Mouse (Mus musculus) ES-CJ7 (cell line): ENCODE measurements around the gene Gli3.

Experiments
- DNase-seq: peaks from one replicate; pipeline ENCODE4 v3.0.0; 2011; ENCODE audit warnings: low read depth, low spot score

The Gli3 gene

GRCm38 (mm10) chr13:15488065-15488464 is 25.0 kb downstream of the Gli3 start:
- no peak for DNase-seq

GRCm38 (mm10) chr13:15495820-15496219 is 32.8 kb downstream of the Gli3 start:
- DNase-seq, result no peak

- DNase-seq, result no peak
Observed at GRCm38 (mm10) chr13:15498338-15498737, 35.3 kb downstream of the Gli3 start.

- DNase-seq, result no peak
Observed at GRCm38 (mm10) chr13:15510925-15511324, 47.9 kb downstream of the Gli3 start.

- DNase-seq, result peak; percentile 8
Observed at GRCm38 (mm10) chr13:15513114-15513513, 50.1 kb downstream of the Gli3 start.

GRCm38 (mm10) chr13:15514082-15514481 is 51.0 kb downstream of the Gli3 start:
- no peak for DNase-seq

- no peak for DNase-seq
Observed at GRCm38 (mm10) chr13:15517048-15517760, 54.2 kb downstream of the Gli3 start.

GRCm38 (mm10) chr13:15520353-15520752 is 57.3 kb downstream of the Gli3 start:
- no peak for DNase-seq

- DNase-seq, result no peak
Observed at GRCm38 (mm10) chr13:15522153-15522552, 59.1 kb downstream of the Gli3 start.

GRCm38 (mm10) chr13:15524208-15524607 is 61.2 kb downstream of the Gli3 start:
- no peak for DNase-seq

GRCm38 (mm10) chr13:15526691-15527090 is 63.7 kb downstream of the Gli3 start:
- no peak for DNase-seq

- no peak for DNase-seq
Observed at GRCm38 (mm10) chr13:15531568-15531967, 68.5 kb downstream of the Gli3 start.

- no peak for DNase-seq
Observed at GRCm38 (mm10) chr13:15537206-15537605, 74.2 kb downstream of the Gli3 start.

GRCm38 (mm10) chr13:15537611-15538010 is 74.6 kb downstream of the Gli3 start:
- no peak for DNase-seq

- DNase-seq, result no peak
Observed at GRCm38 (mm10) chr13:15538389-15538788, 75.4 kb downstream of the Gli3 start.

- peak; percentile 12 for DNase-seq
Observed at GRCm38 (mm10) chr13:15542053-15542452, 79.0 kb downstream of the Gli3 start.

- no peak for DNase-seq
Observed at GRCm38 (mm10) chr13:15543169-15543887, 80.3 kb downstream of the Gli3 start.

GRCm38 (mm10) chr13:15543888-15544640 is 81.0 kb downstream of the Gli3 start:
- DNase-seq, result no peak

- DNase-seq, result no peak
Observed at GRCm38 (mm10) chr13:15545346-15545896, 82.4 kb downstream of the Gli3 start.

- no peak for DNase-seq
Observed at GRCm38 (mm10) chr13:15546258-15546657, 83.2 kb downstream of the Gli3 start.

- no peak for DNase-seq
Observed at GRCm38 (mm10) chr13:15549466-15549865, 86.4 kb downstream of the Gli3 start.

GRCm38 (mm10) chr13:15550027-15550602 is 87.1 kb downstream of the Gli3 start:
- DNase-seq, result no peak
